Mouse (Mus musculus) bone marrow macrophage, adult 2 months (primary cell): Measurements from ENCODE around the gene Arf3. TPM values are rescaled to one million over a fixed set of nuclear protein-coding genes. Genes with fewer than 3 reads are reported as not detected.

Source experiments
- H3K27ac ChIP-seq: 2 replicates; pipeline ENCODE4 v1.5.1; 2012; ENCODE audit warnings: low read depth, low read length; ENCODE audit not compliant: insufficient read depth
- H3K4me1 ChIP-seq: 2 replicates; pipeline ENCODE4 v1.6.1; 2012; ENCODE audit warnings: low read length; ENCODE audit not compliant: control insufficient read depth, insufficient read depth
- H3K4me3 ChIP-seq: 2 replicates; pipeline ENCODE4 v1.5.1; 2012; ENCODE audit warnings: mild to moderate bottlenecking, low read length, moderate library complexity; ENCODE audit not compliant: insufficient read depth
- CTCF ChIP-seq: IDR thresholded peaks from 2 replicates; pipeline ENCODE4 v1.5.1; 2012; ENCODE audit warnings: low read depth, mild to moderate bottlenecking, low read length, moderate library complexity
- POLR2A ChIP-seq: IDR thresholded peaks from 2 replicates; pipeline ENCODE4 v1.6.1; 2012; ENCODE audit warnings: mild to moderate bottlenecking, low read depth, low read length, borderline replicate concordance
- polyA plus RNA-seq: library from polyadenylated mRNA; stranded (reverse); fragments of >200 nt; gene quantifications from 2 replicates; pipeline ENCODE4 v1.2.4, GENCODE M21; 2012; ENCODE audit not compliant: missing spikeins, insufficient read depth, insufficient read length

The Arf3 gene
- polyA plus RNA-seq, 1 experiment, result 103 TPM

DNA sequence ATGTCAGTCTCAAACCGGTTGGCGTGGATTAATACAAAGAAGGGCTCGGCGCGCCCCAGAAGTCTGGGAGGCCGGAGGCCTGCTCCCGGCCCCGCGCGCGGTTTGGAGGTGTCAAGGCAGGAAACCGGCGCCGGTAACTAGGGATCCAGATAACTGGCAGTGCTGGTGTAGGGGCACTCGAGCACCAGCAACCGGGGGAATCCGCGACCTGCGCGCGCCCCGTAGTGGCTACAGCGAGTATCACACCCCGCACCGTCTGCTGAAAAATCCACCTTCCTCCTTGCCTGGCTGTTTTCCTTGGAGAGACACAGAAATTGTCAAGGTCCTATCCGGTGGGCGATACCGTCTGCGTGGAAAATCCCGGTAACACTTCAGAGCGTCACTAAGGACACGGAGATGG, 41.0 kb upstream of the Arf3 start:
- no peak for TF ChIP-seq POLR2A
- TF ChIP-seq CTCF, result peak; percentile 54
- Histone ChIP-seq H3K27ac (no peak overlapping the region), H3K4me1 (peaks cover 9% of the 10 kb centered on the region), H3K4me3 (no peak overlapping the region)

DNA sequence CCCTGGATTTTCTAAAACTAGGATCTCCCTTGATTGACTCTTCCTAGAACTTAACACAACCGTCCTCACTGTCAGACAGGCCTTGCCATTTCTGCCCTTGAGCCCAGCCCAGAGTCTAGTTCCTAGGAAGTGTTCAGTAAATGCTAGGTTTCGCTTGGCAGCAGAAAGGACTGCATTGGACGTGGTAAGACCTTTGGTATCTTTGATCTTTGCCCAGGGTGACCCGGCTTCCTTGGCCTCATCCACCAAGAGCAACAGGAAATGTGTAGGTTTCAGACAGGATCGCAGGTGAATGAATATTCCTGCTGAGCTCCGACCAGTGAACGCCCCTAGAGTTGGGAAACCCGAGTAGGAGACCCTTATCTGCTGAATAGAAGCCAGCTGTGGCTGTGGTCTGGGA, 39.9 kb upstream of the Arf3 start:
- Histone ChIP-seq H3K4me3 (no peak overlapping the region), H3K27ac (no peak overlapping the region), H3K4me1 (peaks cover 3% of the 10 kb centered on the region)
- TF ChIP-seq CTCF, result no peak
- TF ChIP-seq POLR2A, result no peak

DNA sequence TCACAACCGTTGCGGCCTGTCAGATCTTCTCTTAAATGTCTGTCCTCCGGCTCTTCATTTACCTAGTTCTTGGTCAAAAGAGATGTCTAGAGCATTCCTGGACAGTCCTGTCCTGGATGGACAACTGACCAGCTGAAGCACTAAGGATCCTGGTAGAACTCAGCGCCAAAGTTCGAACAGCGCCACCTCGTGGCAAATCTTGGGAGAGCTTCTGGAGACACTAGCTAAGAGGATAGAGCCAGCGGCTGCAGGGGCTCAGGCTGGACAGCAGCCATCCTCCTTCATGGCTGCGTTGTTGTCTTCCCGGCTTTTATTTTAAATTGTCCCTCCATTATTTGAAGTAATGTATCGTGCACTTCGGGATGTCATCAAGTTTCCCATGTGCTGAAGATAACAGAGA, 36.4 kb upstream of the Arf3 start:
- no peaks in the 10 kb centered on the region for H3K4me1 ChIP-seq
- TF ChIP-seq POLR2A, result no peak
- peak; percentile 95 for TF ChIP-seq CTCF
- no peak overlapping the region for H3K4me3 ChIP-seq
- H3K27ac ChIP-seq, result no peak overlapping the region

DNA sequence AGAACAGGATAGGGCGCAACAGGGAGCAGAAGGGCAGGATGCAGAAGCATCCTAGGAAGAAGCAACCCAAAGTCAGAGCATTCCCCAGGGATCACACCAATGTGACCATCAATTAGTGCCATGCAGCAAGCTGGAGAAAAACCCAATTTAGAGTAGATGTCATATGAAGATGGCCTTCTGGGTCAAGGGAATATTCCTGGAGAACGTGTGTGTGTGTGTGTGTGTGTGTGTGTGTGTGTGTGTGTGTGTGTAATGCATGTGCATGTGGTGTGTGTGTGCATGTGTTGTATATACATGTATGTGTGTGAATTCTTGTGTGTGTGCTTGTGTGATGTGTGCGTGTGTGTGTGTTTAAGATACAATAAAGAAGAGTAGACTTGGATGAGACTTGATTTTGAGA, 35.9 kb upstream of the Arf3 start:
- Histone ChIP-seq H3K27ac (no peak overlapping the region), H3K4me1 (no peaks in the 10 kb centered on the region), H3K4me3 (no peak overlapping the region)
- TF ChIP-seq CTCF, result no peak
- no peak for TF ChIP-seq POLR2A

DNA sequence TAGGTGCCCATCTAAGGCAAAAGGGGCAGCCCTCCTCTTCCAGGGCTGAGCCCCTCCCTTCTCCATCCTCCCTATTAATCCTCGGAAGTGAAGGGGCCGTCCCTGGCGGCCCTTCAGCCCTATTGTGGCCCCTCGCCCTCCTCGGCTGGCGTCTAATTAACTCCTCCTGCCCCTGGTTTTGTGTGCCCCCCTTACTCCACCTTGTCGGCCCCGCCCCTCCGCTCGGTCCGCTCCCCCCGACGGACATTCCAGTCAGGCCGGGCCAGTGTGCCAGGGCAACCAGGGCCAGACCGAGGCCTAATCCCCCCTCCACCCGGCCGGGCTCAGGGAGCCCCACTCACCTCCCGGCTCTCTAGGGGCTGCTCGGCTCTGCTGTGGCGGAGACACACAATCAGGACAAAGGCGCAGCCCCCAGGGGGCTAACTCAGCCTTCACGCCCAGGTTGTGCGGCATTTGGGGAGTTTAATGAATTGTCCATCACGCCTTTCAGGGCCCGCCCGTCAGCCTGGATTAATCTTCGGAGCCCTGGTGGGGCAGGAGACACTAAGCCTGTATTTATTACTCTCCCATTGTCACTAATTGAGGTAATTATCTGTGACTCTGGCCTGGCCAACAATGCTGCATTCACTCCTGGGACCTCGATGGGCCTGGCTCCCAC, 35.0 kb upstream of the Arf3 start:
- H3K4me1 ChIP-seq, result no peaks in the 10 kb centered on the region
- TF ChIP-seq CTCF (no peak), POLR2A (no peak)

DNA sequence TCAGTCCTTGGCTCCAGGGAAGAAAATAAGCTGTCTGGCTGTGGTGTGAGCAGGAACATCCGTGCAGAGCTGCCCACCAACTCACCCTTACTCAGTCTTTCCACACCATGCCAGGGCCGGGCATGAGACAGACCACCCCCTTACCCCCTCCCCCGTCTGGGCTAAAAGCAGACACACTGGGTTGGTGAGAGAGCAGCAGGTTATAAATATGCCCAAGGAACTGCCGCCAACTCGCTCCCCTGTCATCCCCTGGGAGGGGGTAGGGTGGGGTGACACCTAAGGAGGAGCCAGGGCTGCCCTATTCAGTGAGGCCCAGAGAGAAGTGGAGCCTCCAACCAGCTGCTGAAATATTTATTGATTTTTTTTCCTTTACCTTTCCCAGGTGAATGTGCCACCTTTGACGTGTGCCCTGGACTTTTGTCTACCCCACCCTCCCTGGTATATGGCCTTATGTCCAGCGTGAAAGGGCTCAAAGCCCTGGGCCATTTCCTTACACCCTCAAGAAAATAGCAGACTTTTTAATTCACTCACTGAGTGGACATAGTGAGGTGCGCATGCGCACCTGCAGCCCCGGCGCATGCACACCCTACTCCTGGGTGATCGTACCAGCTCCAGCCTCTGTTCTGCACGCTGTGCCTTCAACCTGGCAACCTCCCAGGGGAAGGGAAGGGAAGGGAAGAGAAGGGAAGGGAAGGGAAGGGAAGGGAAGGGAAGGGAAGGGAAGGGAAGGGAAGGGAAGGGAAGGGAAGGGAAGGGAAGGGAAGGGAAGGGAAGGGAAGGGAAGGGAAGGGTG, 34.0 kb upstream of the Arf3 start:
- H3K4me1 ChIP-seq, result no peaks in the 10 kb centered on the region
- H3K27ac ChIP-seq, result no peak overlapping the region
- no peak overlapping the region for H3K4me3 ChIP-seq
- TF ChIP-seq CTCF (no peak), POLR2A (no peak)

More for the DNA sequence above, 35.0 kb upstream of the Arf3 start:
- H3K27ac ChIP-seq, result no peak overlapping the region
- no peak overlapping the region for H3K4me3 ChIP-seq

DNA sequence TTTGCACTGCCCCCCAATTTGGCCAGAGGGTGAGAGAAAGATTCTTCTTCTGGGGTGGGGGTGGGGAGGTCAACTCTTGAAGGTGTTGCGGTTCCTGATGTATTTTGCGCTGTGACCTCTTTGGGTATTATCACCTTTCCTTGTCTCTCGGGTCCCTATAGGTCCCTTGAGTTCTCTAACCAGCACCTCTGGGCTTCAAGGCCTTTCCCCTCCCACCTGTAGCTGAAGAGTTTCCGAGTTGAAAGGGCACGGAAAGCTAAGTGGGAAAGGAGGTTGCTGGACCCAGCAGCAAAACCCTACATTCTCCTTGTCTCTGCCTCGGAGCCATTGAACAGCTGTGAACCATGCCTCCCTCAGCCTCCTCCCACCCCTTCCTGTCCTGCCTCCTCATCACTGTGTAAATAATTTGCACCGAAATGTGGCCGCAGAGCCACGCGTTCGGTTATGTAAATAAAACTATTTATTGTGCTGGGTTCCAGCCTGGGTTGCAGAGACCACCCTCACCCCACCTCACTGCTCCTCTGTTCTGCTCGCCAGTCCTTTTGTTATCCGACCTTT, 30.2 kb upstream of the Arf3 start:
- no peaks in the 10 kb centered on the region for H3K4me1 ChIP-seq
- TF ChIP-seq CTCF, result no peak
- no peak for TF ChIP-seq POLR2A
- H3K27ac ChIP-seq, result no peak overlapping the region
- H3K4me3 ChIP-seq, result no peak overlapping the region

DNA sequence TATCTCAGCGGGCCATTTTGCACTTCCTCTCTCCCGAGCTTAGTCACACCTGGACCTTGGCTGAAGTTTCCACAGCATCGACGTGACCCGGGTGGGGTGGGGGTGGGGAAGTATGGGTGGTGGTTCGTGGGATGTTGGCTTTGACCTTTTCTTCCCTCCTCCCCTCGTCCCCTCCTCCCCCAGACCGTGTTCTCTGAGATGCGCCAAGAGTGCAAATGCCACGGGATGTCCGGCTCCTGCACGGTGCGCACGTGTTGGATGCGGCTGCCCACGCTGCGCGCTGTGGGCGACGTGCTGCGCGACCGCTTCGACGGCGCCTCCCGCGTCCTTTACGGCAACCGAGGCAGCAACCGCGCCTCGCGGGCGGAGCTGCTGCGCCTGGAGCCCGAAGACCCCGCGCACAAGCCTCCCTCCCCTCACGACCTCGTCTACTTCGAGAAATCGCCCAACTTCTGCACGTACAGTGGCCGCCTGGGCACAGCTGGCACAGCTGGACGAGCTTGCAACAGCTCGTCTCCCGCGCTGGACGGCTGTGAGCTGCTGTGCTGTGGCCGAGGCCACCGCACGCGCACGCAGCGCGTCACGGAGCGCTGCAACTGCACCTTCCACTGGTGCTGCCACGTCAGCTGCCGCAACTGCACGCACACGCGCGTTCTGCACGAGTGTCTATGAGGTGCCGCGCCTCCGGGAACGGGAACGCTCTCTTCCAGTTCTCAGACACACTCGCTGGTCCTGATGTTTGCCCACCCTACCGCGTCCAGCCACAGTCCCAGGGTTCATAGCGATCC, 29.4 kb upstream of the Arf3 start:
- no peaks in the 10 kb centered on the region for H3K4me1 ChIP-seq
- no peak overlapping the region for H3K27ac ChIP-seq
- TF ChIP-seq CTCF (no peak), POLR2A (no peak)
- H3K4me3 ChIP-seq, result no peak overlapping the region

DNA sequence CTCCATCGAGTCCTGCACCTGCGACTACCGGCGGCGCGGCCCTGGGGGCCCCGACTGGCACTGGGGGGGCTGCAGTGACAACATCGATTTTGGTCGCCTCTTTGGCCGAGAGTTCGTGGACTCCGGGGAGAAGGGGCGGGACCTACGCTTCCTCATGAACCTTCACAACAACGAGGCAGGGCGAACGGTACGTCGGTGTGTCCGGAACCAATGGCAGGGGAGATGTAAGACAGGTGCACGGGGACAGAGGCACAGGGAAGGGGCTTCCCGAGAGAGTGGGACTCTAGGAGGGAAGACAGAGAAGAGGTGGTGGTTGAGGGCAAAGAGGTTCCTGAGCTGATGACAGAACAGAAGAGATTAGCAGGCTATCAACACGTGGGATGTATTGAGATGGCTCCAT, 28.8 kb upstream of the Arf3 start:
- no peak overlapping the region for H3K4me3 ChIP-seq
- no peaks in the 10 kb centered on the region for H3K4me1 ChIP-seq
- no peak for TF ChIP-seq POLR2A
- no peak for TF ChIP-seq CTCF
- no peak overlapping the region for H3K27ac ChIP-seq

DNA sequence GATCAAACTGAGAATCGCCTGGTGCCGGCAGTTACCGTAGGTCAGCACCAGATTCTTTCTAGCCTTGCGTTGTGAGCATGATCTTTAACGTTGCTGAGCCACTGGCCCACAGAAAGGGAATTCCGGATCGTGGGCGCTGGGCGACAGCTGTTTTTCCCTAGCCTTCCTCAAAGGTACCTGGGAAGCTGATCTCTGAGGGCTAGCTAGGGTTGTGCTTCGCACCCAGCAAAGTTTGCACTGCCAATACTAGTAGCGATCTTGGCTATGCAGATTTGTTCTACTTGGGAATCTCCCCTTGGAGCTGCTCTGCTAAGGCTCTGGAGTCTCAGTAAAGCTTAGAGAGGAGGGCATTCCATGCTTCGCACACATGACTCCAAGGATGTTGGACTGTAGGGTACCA, 28.2 kb upstream of the Arf3 start:
- TF ChIP-seq CTCF, result no peak
- TF ChIP-seq POLR2A, result no peak
- Histone ChIP-seq H3K27ac (no peak overlapping the region), H3K4me1 (no peaks in the 10 kb centered on the region), H3K4me3 (peak overlapping the region; percentile 25)
